8 mouse cellular contexts compared by ENCODE assay signal in the genomic region with DNA sequence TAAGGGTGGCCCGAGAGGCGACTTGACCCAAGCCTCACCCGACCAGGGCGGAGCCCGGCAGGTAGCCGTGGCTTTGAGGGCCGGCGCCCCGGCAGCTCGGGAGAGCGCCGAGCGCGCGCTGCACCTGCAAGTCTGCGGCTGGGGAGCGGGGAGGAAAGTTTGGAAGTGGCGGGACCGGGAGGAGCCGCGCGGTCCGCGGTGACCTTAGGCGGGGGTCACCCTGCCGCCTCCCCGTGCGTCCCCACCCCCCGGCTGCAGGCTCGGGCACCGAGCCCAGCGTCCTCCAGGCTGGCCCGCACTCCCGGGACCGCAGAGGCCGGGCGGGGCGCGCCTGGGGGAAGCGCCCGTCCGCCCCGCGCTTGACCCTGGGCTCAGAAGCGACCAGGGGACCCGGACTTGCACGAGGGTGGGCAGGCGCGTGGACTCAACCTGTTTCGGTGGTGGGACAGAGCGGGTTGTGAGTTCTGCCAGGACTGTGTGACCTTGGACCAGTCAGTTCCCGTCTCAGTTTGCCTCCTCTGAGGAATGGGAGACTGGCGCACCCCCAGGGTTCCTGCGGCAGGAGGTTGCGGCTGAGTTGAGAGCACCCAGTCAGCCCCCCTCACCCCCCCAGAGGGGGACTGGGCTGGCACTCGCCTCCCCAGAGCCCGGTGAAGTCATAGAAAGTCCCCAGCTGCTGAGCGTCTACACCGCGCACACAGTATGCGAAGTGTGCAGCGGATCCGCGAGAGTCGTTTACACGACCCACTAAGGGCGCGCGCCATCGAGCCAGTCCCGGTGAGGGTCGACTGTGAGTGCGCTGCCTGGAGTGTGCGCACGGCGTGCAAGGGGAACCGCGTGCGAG. TPM values are rescaled to one million over a fixed set of nuclear protein-coding genes. Genes with fewer than 3 reads are reported as not detected.
DNase-seq lines count a peak whose midpoint lies in the region; ATAC-seq and TF ChIP-seq lines count a peak whose summit lies in the region.

No protein-coding gene starts in this region.

- H3K27me3 ChIP-seq in Patski, result peaks cover 17% of the 10 kb centered on the region
- peaks cover 31% of the 10 kb centered on the region for H3K27me3 ChIP-seq in forebrain, embryonic 16.5 days (replicated peaks; ENCODE audit: control insufficient read depth, insufficient read depth, low read length)
- H3K27me3 ChIP-seq in intestine, embryonic 16.5 days (replicated peaks; ENCODE audit: control insufficient read depth, insufficient read depth, low read length), result peaks cover 45% of the 10 kb centered on the region
- peaks cover 76% of the 10 kb centered on the region for H3K27me3 ChIP-seq in midbrain, embryonic 10.5 days (ENCODE audit: low read depth, poor library complexity, severe bottlenecking)

- ATAC-seq in Patski, result peak; percentile 32
- 0 out of 2 replicates have a peak, but pooled peaks have one; percentile 11 for ATAC-seq in forebrain, embryonic 16.5 days
- ATAC-seq in intestine, embryonic 16.5 days, result peak; percentile 19; the same call in 1 of the 2 replicates
- ATAC-seq in monocyte, adult 5-6 weeks (replicated peaks; ENCODE audit: insufficient number of reproducible peaks, low FRiP score, low TSS enrichment, poor library complexity, severe bottlenecking), result no peak

- H3K4me1 ChIP-seq in forebrain, embryonic 16.5 days (replicated peaks; ENCODE audit: control insufficient read depth, insufficient read depth, low read length), result peaks cover 39% of the 10 kb centered on the region
- H3K4me1 ChIP-seq in intestine, embryonic 16.5 days (ENCODE audit: control insufficient read depth, insufficient read depth, low read length), result peaks cover 28% of the 10 kb centered on the region
- H3K4me1 ChIP-seq in midbrain, embryonic 10.5 days, result peaks cover 49% of the 10 kb centered on the region

- H3K9ac ChIP-seq in forebrain, embryonic 16.5 days (replicated peaks; ENCODE audit: low read depth, low read length), result peak overlapping the region; percentile 71
- peak overlapping the region; percentile 60 for H3K9ac ChIP-seq in intestine, embryonic 16.5 days (ENCODE audit: low read depth, low read length)

- H3K4me3 ChIP-seq in forebrain, embryonic 16.5 days (replicated peaks; ENCODE audit: low read length), result peak overlapping the region; percentile 68
- H3K4me3 ChIP-seq in intestine, embryonic 16.5 days (ENCODE audit: low read length), result peak overlapping the region; percentile 69
- peak overlapping the region; percentile 71 for H3K4me3 ChIP-seq in midbrain, embryonic 10.5 days

- TF ChIP-seq CTCF in Patski (IDR thresholded peaks at IDR 0.05), result no peak

- DNase-seq in adrenal gland, adult 2 months, result peak; percentile 80
- DNase-seq in adrenal gland, adult 8-10 months, result no peak
- DNase-seq in Patski (ENCODE audit: low read depth, low spot score), result no peak
- DNase-seq in midbrain, embryonic 10.5 days (ENCODE audit: low spot score), result peak; percentile 28
- no peak for DNase-seq in left cerebral cortex, adult 8-10 months (ENCODE audit: low spot score in 2 of 2)

- CTCF ChIA-PET in Patski (lab: Charles Lee), result interaction anchor here (1.4 kb wide), 1 partner anchor 35 kb away, joined by 3 read pairs; no protein-coding TSS in a partner anchor

- POLR2A ChIA-PET in Patski (lab: Charles Lee), result interaction anchor here (1.0 kb wide), 1 partner anchor 8 kb away, joined by 4 read pairs; no protein-coding TSS in a partner anchor

- under 1% methylated on average over 70 of the region's 79 CpGs for WGBS in forebrain, embryonic 16.5 days
- under 1% methylated on average over 71 of the region's 79 CpGs for WGBS in intestine, embryonic 16.5 days
- 1% methylated on average over 77 of the region's 79 CpGs for whole genome bisulfite sequencing in midbrain, embryonic 10.5 days

- H3K4me2 ChIP-seq in forebrain, embryonic 16.5 days (ENCODE audit: low read length), result peak overlapping the region; percentile 99
- peak overlapping the region; percentile 99 for H3K4me2 ChIP-seq in intestine, embryonic 16.5 days (ENCODE audit: low read depth, low read length)

- H3K27ac ChIP-seq in forebrain, embryonic 16.5 days (ENCODE audit: low read length), result no peak overlapping the region
- H3K27ac ChIP-seq in intestine, embryonic 16.5 days (ENCODE audit: low read length), result no peak overlapping the region
- peak overlapping the region; percentile 55; the same call in 1 of the 2 replicates for H3K27ac ChIP-seq in midbrain, embryonic 10.5 days (replicated peaks)

- in situ Hi-C loops in Patski (cut with MboI; ENCODE audit: low pct_unique_long_range_greater_than_20kb), result no loop called here

- no peaks in the 10 kb centered on the region for H3K9me3 ChIP-seq in forebrain, embryonic 16.5 days (ENCODE audit: control insufficient read depth, low read length)
- H3K9me3 ChIP-seq in intestine, embryonic 16.5 days (ENCODE audit: control insufficient read depth, low read length), result no peaks in the 10 kb centered on the region
- H3K9me3 ChIP-seq in midbrain, embryonic 10.5 days (replicated peaks), result no peaks in the 10 kb centered on the region

- H3K36me3 ChIP-seq in forebrain, embryonic 16.5 days (ENCODE audit: control insufficient read depth, insufficient read depth), result no peaks in the 10 kb centered on the region
- H3K36me3 ChIP-seq in intestine, embryonic 16.5 days (ENCODE audit: control insufficient read depth, insufficient read depth, low read length), result no peaks in the 10 kb centered on the region
- H3K36me3 ChIP-seq in midbrain, embryonic 10.5 days, result no peaks in the 10 kb centered on the region

RNA-seq across cellular contexts. Expression of gene Tesc, which starts 0.9 kb away (rescaled TPM):
- total RNA-seq in adrenal gland, adult 2 months (2021), result 100 to 1,000 TPM; 109 to 185 TPM
- 737 and 1,088 TPM in 2 replicates for polyA plus RNA-seq in adrenal gland, adult 2 months (2012; rRNA removed)
- 100 to 1,000 TPM; 229 to 287 (median 252) TPM for total RNA-seq in adrenal gland, adult 8-10 months (2022)
- polyA plus RNA-seq in Patski (2021), result 29.5 TPM
- 7.7 and 10.3 TPM in 2 replicates for polyA plus RNA-seq in forebrain, embryonic 16.5 days (2015; fragmentation: Nextera tagmentation; extraction: Ambion mirVana)
- 3.6 and 4.0 TPM in 2 replicates for polyA plus RNA-seq in intestine, embryonic 16.5 days (2015; fragmentation: Nextera tagmentation; extraction: Ambion mirVana)
- polyA plus RNA-seq in midbrain, embryonic 10.5 days (2016; fragmentation: Nextera tagmentation; extraction: Ambion mirVana), result 0.82 and 0.90 TPM in 2 replicates
- 1.9 to 6.9 TPM (median 2.7 TPM) in 3 replicates for total RNA-seq in monocyte, adult 5-6 weeks (2017)
- 10 to 100 TPM; 84.0 to 92.2 (median 89.0) TPM for total RNA-seq in left cerebral cortex, adult 8-10 months (2022)

RNA-seq across cellular contexts. Expression of gene Fbxo21, which starts 51.9 kb away (rescaled TPM):
- total RNA-seq in adrenal gland, adult 2 months (2021), result 10 to 100 TPM; 52.6 to 95.2 TPM
- polyA plus RNA-seq in adrenal gland, adult 2 months (2012; rRNA removed), result 93.6 and 106 TPM in 2 replicates
- total RNA-seq in adrenal gland, adult 8-10 months (2022), result 100 to 1,000 TPM in 1 of 4 experiments, 10 to 100 TPM in 3; 63.9 to 114 (median 85.5) TPM
- polyA plus RNA-seq in Patski (2021), result 49.1 TPM
- 203 and 214 TPM in 2 replicates for polyA plus RNA-seq in forebrain, embryonic 16.5 days (2015; fragmentation: Nextera tagmentation; extraction: Ambion mirVana)
- 50.1 and 51.0 TPM in 2 replicates for polyA plus RNA-seq in intestine, embryonic 16.5 days (2015; fragmentation: Nextera tagmentation; extraction: Ambion mirVana)
- polyA plus RNA-seq in midbrain, embryonic 10.5 days (2016; fragmentation: Nextera tagmentation; extraction: Ambion mirVana), result 105 and 118 TPM in 2 replicates
- 7.4 to 11.1 TPM (median 10.7 TPM) in 3 replicates for total RNA-seq in monocyte, adult 5-6 weeks (2017)
- 100 to 1,000 TPM; 115 to 125 (median 123) TPM for total RNA-seq in left cerebral cortex, adult 8-10 months (2022)

Comparison
In these comparisons a context has a peak if more than half of its experiments do, and no peak if none do; other contexts are left out.
1. DNase-seq: peak in adrenal gland, adult 2 months (single experiment) and midbrain, embryonic 10.5 days (single experiment); none in adrenal gland, adult 8-10 months (single experiment), Patski (single experiment) and left cerebral cortex, adult 8-10 months (0 of 2).
2. RNA of gene Tesc, which starts 0.9 kb away (polyA plus RNA-seq): 737 to 1,088 TPM in adrenal gland, adult 2 months; 29.5 TPM in Patski (single experiment), 7.7 to 10.3 TPM in forebrain, embryonic 16.5 days, 3.6 to 4.0 TPM in intestine, embryonic 16.5 days and 0.82 to 0.90 TPM in midbrain, embryonic 10.5 days; every median in the first group is over 10 times any median in the second.
3. Peak in every context shown above with its lines, with median percentiles within 50 percentile points of each other: H3K4me3 ChIP-seq.